Mouse (Mus musculus) embryonic fibroblast, embryonic 13.5 days (primary cell): ENCODE data around the gene D930020B18Rik. TPM values are rescaled to one million over a fixed set of nuclear protein-coding genes. Genes with fewer than 3 reads are reported as not detected.

Experiments
- H3K27ac ChIP-seq: 2 replicates; pipeline ENCODE4 v1.5.1; 2012; ENCODE audit warnings: low read length, control low read depth, inconsistent platforms; ENCODE audit not compliant: insufficient read depth
- H3K4me1 ChIP-seq: 2 replicates; pipeline ENCODE4 v1.6.1; 2011; ENCODE audit warnings: low read length; ENCODE audit not compliant: control insufficient read depth, insufficient read depth
- H3K4me3 ChIP-seq: 2 replicates; pipeline ENCODE4 v1.5.1; 2011; ENCODE audit warnings: mild to moderate bottlenecking, control low read depth, low read length; ENCODE audit not compliant: insufficient read depth
- CTCF ChIP-seq: IDR thresholded peaks from 2 replicates; pipeline ENCODE4 v1.5.1; 2011; ENCODE audit warnings: mild to moderate bottlenecking, control low read depth, low read length, moderate library complexity, borderline replicate concordance; ENCODE audit not compliant: insufficient read depth
- POLR2A ChIP-seq: IDR thresholded peaks from 2 replicates; pipeline ENCODE4 v1.6.1; 2011; ENCODE audit warnings: low read depth, mild to moderate bottlenecking, control low read depth, low read length, moderate library complexity
- polyA plus RNA-seq: library from polyadenylated mRNA; stranded (reverse); fragments of >200 nt; gene quantifications from 2 replicates; pipeline ENCODE4 v1.2.4, GENCODE M21; 2011; ENCODE audit warnings: low read depth; ENCODE audit not compliant: missing spikeins, insufficient read length

D930020B18Rik gene
- polyA plus RNA-seq, 1 experiment, result not detected

DNA sequence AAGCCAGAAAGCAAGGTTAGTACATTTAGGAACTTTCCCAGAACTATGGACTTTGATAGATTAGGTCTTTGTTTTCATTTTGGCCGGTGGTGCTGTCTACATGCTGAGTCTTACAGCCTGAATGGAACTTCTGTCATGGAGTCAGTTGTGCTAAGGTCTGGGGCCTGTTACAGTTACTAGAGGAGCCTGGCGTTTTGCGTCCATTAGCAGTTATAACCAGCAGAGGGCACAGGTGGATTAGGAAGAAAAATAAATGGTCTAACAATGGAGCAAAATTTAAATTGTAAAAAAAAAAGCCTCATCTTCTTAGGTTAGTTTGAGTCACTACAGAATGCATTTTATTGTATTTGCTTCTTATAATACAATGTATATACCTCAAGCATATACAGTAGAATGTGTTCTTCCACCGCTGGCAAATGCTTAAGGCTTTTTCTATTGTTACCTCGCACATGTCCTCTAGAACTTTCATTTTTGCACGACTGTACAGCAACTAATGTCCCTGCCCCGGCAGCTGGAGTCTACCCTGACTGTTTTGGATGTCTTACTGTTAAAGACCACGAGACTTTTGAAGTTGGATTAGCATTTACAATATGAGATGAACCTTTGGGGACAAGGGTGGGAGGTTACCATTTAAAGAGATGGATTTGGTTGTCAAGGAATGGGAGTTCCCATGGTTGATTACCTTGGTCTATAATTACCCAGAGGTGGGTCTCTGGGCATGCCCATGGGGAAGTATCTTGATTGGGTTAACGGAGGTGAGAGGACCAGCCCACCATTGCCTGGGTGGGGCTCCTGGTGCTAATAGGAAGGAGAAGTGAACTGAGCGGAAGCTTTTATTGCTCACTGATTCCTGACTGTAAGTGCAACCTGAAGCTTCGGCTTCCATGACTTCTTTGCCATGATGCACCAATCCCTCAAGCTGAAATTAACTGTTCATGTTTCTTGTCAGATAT, 60.2 kb downstream of the D930020B18Rik start:
- Histone ChIP-seq H3K27ac (no peak overlapping the region), H3K4me1 (no peaks in the 10 kb centered on the region), H3K4me3 (no peak overlapping the region)
- TF ChIP-seq POLR2A (no peak), CTCF (no peak)

DNA sequence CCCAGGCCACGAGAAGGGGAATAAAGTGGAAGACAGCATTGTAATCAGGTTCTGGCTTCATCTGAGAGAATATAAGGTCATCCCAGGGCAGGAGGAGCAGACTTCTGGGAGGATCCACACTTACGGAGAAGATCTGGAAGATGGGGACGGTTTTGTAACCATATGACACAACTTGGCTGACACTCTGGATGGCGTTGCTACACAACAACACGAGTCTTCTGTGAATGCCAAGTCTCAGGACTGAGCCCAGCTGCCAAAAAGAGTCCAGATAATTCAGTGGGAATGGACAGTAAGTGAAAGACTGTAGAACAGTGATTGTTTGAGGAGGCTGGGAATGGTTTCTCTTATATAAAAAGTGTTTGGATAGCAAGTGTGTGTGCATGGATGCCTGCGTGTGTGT, 62.2 kb downstream of the D930020B18Rik start:
- no peak for TF ChIP-seq CTCF
- TF ChIP-seq POLR2A, result no peak
- Histone ChIP-seq H3K4me1 (no peaks in the 10 kb centered on the region), H3K27ac (no peak overlapping the region), H3K4me3 (no peak overlapping the region)

DNA sequence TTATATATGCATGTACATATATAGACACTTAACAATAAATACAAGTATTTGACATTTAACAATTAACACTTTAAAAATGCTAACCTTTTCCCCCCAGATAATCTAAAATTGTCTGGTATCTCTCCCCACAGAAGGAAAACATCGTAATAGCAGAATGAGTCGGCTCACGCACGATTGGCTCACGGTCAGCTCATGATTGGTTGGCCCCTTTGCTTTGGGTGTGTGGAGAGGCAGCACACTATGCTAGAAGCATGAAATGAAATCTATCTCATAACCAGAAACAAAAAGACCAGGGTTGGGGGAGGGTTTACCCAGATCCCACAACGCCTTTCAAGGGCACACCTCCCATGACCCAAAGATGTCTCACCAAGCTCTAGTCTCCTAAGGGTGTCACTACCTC, 63.5 kb downstream of the D930020B18Rik start:
- TF ChIP-seq CTCF (no peak), POLR2A (no peak)
- Histone ChIP-seq H3K4me1 (no peaks in the 10 kb centered on the region), H3K4me3 (no peak overlapping the region), H3K27ac (no peak overlapping the region)

DNA sequence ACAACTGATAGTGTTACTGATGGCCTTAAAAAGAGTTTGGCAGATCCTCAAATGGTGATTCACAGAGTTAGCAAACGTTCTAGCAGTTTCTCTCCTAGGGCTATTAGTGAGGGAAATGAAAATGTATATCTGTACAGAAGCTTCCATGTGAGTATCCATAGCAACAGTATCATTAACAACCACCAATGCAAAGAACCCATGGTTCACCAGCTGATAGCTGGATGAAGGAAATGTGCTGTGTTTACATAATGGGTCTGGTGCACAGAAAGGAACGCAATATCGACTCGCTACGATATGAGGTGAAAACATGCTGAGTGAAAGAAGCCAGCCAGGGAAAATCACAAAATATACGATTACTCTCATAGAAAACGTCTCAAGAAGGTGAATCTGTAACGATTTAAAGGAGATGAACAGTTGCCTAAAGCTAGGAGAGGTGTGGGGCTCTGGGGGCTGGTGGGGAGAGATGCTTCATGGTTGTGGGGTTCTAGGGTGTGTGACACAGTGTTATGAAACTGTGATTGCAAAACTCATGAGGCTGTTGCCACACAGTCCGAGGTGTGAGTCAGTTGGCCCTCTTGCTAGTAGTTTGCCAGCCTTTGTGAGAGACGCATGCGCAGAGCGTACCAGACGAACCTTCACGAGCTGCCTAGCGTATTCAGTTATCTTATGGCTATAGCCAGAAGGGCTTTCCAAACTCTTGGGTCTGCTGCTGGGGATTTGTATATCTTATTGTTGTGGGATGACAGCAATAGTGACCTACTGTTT, 64.2 kb downstream of the D930020B18Rik start:
- Histone ChIP-seq H3K4me1 (no peaks in the 10 kb centered on the region), H3K27ac (no peak overlapping the region), H3K4me3 (no peak overlapping the region)
- TF ChIP-seq CTCF (no peak), POLR2A (no peak)

DNA sequence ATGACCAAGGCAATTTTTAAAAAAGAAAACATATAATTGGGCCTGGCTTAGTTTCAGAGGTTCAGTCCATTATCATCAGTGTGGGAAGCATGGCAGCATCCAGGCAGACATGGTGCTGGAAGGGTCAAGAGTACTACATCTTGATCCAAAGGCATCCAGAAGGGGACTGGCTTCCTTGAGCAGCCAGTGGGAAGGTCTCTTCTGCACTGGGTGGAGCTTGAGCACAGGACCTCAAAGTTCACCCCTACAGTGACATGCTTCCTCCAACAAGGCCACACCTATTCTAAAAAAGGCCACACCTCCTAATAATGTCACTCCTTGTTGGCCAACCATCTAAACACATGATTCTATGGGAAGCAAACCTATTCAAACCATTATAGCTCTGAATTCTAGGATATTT, 75.5 kb downstream of the D930020B18Rik start:
- no peak overlapping the region for H3K27ac ChIP-seq
- no peak overlapping the region for H3K4me3 ChIP-seq
- TF ChIP-seq CTCF (no peak), POLR2A (no peak)
- no peaks in the 10 kb centered on the region for H3K4me1 ChIP-seq

DNA sequence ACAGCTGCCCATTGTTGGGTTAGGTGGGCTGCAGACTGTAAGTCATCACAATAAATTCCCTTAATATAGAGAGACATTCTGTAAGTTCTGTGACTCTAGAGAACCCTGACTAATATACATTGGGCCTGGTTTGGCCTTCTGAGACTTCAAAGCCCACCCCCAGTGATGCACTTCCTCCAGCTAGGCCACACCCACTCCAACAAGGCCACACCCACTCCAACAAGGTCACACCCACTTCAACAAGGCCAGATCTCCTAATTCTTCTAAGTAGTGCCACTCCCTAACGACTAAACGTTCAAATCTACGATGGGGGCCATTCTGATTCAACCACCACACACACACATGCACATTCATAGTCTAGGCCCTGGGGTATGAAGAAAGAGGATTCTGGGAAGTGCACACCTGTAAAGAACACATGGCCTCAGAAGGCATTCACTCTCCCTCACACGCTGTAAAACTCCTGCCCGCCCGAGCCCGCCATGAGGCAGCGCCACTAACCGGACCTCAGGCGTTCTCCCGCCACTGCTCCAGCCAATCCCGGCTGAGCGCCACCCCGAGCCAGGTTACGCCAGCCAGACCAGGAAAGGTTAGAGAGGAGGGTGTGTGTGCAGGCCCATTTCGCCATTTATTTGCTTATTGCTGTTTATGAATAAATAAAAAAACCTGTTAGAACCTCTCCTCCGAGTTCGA, 77.7 kb downstream of the D930020B18Rik start:
- Histone ChIP-seq H3K4me3 (no peak overlapping the region), H3K4me1 (no peaks in the 10 kb centered on the region), H3K27ac (no peak overlapping the region)
- no peak for TF ChIP-seq CTCF
- no peak for TF ChIP-seq POLR2A

DNA sequence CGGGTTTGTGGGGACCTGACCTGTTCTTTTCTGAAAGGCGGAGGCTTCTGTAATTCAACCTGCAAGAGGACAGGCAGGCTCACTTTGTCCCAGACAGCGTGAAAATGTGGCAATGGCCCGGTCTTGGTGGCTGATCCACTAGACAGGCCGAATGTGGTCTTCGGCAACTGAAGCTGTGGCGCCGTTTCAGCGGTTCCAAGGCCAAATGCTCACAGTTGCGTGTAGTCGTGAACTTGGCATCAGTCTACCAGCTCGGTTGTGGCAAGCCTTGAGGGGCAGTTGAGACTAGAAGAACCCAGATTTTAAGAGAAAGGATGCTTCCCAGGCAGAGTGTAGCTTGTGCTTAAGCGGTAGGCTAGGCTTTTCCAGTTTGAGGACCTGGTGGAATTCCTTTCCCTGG, 79.3 kb downstream of the D930020B18Rik start:
- Histone ChIP-seq H3K4me3 (no peak overlapping the region), H3K4me1 (no peaks in the 10 kb centered on the region), H3K27ac (no peak overlapping the region)
- TF ChIP-seq CTCF (no peak), POLR2A (no peak)

DNA sequence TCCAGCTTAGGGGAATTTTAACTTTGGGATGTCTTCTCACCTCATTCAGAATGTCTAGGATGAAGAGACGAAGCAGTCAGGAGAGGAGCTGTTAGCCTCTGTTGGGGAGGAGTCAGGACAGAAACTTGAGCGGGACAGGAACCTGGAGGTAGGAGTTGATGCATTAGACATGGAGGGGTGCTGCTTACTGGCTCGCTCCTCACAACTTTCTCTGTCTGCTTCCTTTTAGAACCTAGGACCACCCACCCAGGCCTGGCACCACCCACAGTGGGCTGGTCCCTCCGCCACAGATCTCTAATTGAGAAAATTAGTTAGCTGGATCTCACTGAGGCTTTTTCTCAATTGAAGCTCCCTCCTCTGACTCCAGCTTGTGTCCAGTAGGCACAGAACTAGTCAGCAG, 85.1 kb downstream of the D930020B18Rik start:
- no peak overlapping the region for H3K4me3 ChIP-seq

DNA sequence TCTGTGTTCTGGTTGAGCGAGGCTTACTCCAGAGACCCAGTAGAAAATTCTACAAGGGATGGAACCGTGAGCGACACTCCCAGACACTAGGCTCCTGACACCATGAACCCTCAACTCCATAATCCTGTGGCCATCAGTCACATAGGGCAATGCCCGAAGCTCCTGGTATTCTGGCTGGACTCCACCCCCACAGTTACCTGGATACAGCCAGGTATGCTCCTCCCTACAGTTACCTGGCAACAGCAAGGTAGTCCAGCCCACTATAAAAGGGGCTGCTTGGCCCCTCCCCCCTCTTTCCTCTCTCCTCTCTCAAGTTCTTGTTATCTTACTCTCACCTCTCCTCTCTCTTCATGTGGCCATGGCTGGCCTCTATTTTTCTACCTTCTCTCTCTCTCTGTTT, 85.8 kb downstream of the D930020B18Rik start:
- Histone ChIP-seq H3K4me1 (no peaks in the 10 kb centered on the region), H3K4me3 (no peak overlapping the region), H3K27ac (no peak overlapping the region)
- no peak for TF ChIP-seq CTCF
- no peak for TF ChIP-seq POLR2A

More for the DNA sequence above, 85.1 kb downstream of the D930020B18Rik start:
- Histone ChIP-seq H3K27ac (no peak overlapping the region), H3K4me1 (no peaks in the 10 kb centered on the region)
- TF ChIP-seq POLR2A (no peak), CTCF (no peak)

DNA sequence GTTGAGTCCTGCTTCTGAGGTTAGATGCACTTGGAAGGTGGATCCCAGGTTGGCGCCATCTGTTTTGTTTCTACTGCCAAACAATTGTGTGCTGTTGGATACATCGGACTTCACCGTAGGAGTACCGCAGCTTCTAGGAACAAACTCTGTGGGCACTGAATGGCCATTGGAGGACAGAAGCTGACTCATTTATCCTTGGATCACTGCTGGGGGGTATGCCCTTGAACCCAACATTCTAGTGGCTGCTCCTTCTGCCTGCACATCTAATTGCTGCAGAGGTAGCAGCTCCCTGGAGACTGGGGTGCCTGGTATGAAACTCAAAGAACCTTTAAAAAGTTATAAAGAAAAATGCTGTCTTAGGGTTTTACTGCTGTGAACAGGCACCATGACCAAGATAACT, 86.8 kb downstream of the D930020B18Rik start:
- H3K4me1 ChIP-seq, result no peaks in the 10 kb centered on the region
- no peak for TF ChIP-seq POLR2A
- no peak for TF ChIP-seq CTCF
- no peak overlapping the region for H3K4me3 ChIP-seq
- H3K27ac ChIP-seq, result no peak overlapping the region
